Mouse (Mus musculus): Measurements from ENCODE around the gene Btd. TPM values are rescaled to one million over a fixed set of nuclear protein-coding genes. Genes with fewer than 3 reads are reported as not detected.

Btd gene
- total and polyA plus RNA-seq, 3 experiments: 10.7 to 19.1 (median 10.8) TPM

- Histone ChIP-seq H3K79me2 (replicated peaks; ENCODE audit: control insufficient read depth, insufficient read depth, low read length) (no peaks in the 10 kb centered on the region), H3K27ac (no peak overlapping the region), H3K36me3 (ENCODE audit: control insufficient read depth, insufficient read depth, low read length) (no peaks in the 10 kb centered on the region; the same call in 1 of the 2 replicates), H3K4me1 (ENCODE audit: control insufficient read depth, insufficient read depth, low read length) (no peaks in the 10 kb centered on the region), H3K4me3 (no peak overlapping the region), H3K9ac (ENCODE audit: low read depth, low read length) (no peak overlapping the region), H3K27me3 (ENCODE audit: control insufficient read depth, insufficient read depth, low read length) (no peaks in the 10 kb centered on the region)
- TF ChIP-seq POLR2A (IDR thresholded peaks at IDR 0.05; ENCODE audit: insufficient read depth, low read depth, low read length): no peak
- TF ChIP-seq CTCF (IDR thresholded peaks at IDR 0.05): no peak
- intact Hi-C loops (cut with DNase I): no loop called here
- WGBS: 75% methylated on average over 1 of the region's 1 CpGs
- no peak for DNase-seq
Observed at GRCm38 (mm10) chr14:31709343-31709742, 68.5 kb downstream of the Btd start.

DNA sequence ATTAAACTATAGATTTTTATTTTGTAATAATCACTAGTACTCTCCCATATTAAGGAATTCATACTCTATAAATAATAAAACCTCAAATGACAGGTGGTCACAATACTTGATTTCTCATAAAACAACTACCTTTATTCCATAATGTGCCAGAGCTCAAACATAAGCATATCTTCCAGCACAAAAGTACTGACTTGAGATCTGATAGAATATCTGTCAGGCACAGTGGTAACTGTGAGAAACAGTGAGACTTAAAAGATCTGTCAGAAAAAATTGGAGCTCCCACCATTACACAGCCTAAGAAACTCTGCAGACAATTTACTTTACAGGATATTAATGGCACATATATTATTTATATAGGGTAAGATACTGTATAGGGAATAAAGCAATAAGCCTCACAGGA, 74.8 kb downstream of the Btd start:
- no peak for DNase-seq
- no peaks in the 10 kb centered on the region for H3K27me3 ChIP-seq (ENCODE audit: control insufficient read depth, insufficient read depth, low read length)
- H3K79me2 ChIP-seq (replicated peaks; ENCODE audit: control insufficient read depth, insufficient read depth, low read length): no peaks in the 10 kb centered on the region
- H3K27ac ChIP-seq: no peak overlapping the region
- H3K4me3 ChIP-seq: no peak overlapping the region
- no peak overlapping the region for H3K9ac ChIP-seq (ENCODE audit: low read depth, low read length)
- no peaks in the 10 kb centered on the region; the same call in 1 of the 2 replicates for H3K36me3 ChIP-seq (ENCODE audit: control insufficient read depth, insufficient read depth, low read length)
- intact Hi-C loops (cut with DNase I): no loop called here
- no peaks in the 10 kb centered on the region for H3K4me1 ChIP-seq (ENCODE audit: control insufficient read depth, insufficient read depth, low read length)
- TF ChIP-seq EP300 (IDR thresholded peaks at IDR 0.05; ENCODE audit: insufficient read depth, low read depth, low read length) (no peak), POLR2A (IDR thresholded peaks at IDR 0.05; ENCODE audit: insufficient read depth, low read depth, low read length) (no peak), CTCF (IDR thresholded peaks at IDR 0.05) (no peak)

DNA sequence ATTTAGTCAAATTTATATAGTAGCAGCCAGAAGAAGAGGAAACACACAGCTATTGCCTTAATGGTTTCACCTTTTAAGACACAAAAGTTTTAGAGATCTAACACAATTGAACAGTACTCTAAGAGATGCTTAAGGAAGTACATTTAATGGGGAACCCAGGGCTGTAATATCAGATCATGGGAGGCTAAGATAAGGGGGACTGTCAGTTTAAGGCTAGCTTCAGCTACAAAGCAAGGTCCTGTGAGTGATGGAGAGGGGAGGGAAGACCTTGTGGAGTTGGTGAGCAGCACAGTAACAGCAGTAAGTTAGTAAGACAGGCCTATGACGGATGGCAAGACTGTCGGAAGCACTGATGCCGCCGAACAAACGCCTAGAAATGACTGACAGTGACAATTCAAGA, 76.5 kb downstream of the Btd start:
- DNase-seq: no peak
- Histone ChIP-seq H3K4me1 (ENCODE audit: control insufficient read depth, insufficient read depth, low read length) (no peaks in the 10 kb centered on the region), H3K36me3 (ENCODE audit: control insufficient read depth, insufficient read depth, low read length) (peaks cover 2% of the 10 kb centered on the region), H3K4me3 (no peak overlapping the region), H3K79me2 (replicated peaks; ENCODE audit: control insufficient read depth, insufficient read depth, low read length) (no peaks in the 10 kb centered on the region), H3K9ac (ENCODE audit: low read depth, low read length) (no peak overlapping the region), H3K27me3 (ENCODE audit: control insufficient read depth, insufficient read depth, low read length) (no peaks in the 10 kb centered on the region), H3K27ac (no peak overlapping the region)
- WGBS: 97% methylated on average over 5 of the region's 5 CpGs
- intact Hi-C loops (cut with DNase I): no loop called here
- TF ChIP-seq CTCF (IDR thresholded peaks at IDR 0.05): no peak
- TF ChIP-seq POLR2A (IDR thresholded peaks at IDR 0.05; ENCODE audit: insufficient read depth, low read depth, low read length): no peak
- no peak for TF ChIP-seq EP300 (IDR thresholded peaks at IDR 0.05; ENCODE audit: insufficient read depth, low read depth, low read length)

Other genes with a start within 250 kb of the Btd start
- gene Sh3bp5, start 204.9 kb upstream of the Btd start, total RNA-seq (2021): 10 to 100 TPM; 51.0 to 58.3 TPM
- gene Sh3bp5, start 204.9 kb upstream of the Btd start, polyA plus RNA-seq (2012; rRNA removed): 27.0 and 37.1 TPM in 2 replicates
- 10 to 100 TPM; 10.8 to 14.6 TPM for gene Eaf1, start 146.6 kb upstream of the Btd start, total RNA-seq (2021)
- gene Eaf1, start 146.6 kb upstream of the Btd start, polyA plus RNA-seq (2012; rRNA removed): 11.2 and 12.2 TPM in 2 replicates
- 1 to 10 TPM; 9.5 to 9.9 TPM for gene Mettl6, start 146.0 kb upstream of the Btd start, total RNA-seq (2021)
- 4.2 and 7.2 TPM in 2 replicates for gene Mettl6, start 146.0 kb upstream of the Btd start, polyA plus RNA-seq (2012; rRNA removed)
- 10 to 100 TPM; 10.0 to 11.3 TPM for gene Colq, start 49.7 kb upstream of the Btd start, total RNA-seq (2021)
- 12.6 and 14.7 TPM in 2 replicates for gene Colq, start 49.7 kb upstream of the Btd start, polyA plus RNA-seq (2012; rRNA removed)
- gene Gm49387, start 150 bp upstream of the Btd start, total RNA-seq (2021): under 1 TPM; 0.66 to 0.86 TPM
- gene Gm49387, start 150 bp upstream of the Btd start, polyA plus RNA-seq (2012; rRNA removed): 2.4 TPM in 1 of 2 replicates, not detected in the other
- gene Hacl1, start 258 bp downstream of the Btd start, total RNA-seq (2021): 10 to 100 TPM in 1 of 2 experiments, 1 to 10 TPM in 1; 8.2 to 10.1 TPM
- gene Hacl1, start 258 bp downstream of the Btd start, polyA plus RNA-seq (2012; rRNA removed): 10.5 and 11.2 TPM in 2 replicates
- gene Ankrd28, start 189.6 kb downstream of the Btd start, total RNA-seq (2021): 10 to 100 TPM; 22.1 to 27.7 TPM
- gene Ankrd28, start 189.6 kb downstream of the Btd start, polyA plus RNA-seq (2012; rRNA removed): 6.6 and 17.4 TPM in 2 replicates

Data from heart, adult 2 months (tissue).